Mouse (Mus musculus) frontal cortex, adult (tissue): Measurements from ENCODE around the gene Lrrc8d.

Source experiments
- ATAC-seq: cut with Nextera tagmentation; 2 replicates; pipeline ENCODE4 v1.9.2; 2017; ENCODE audit warnings: mild to moderate bottlenecking, moderate library complexity, mixed read lengths; ENCODE audit not compliant: low TSS enrichment

The Lrrc8d gene

DNA sequence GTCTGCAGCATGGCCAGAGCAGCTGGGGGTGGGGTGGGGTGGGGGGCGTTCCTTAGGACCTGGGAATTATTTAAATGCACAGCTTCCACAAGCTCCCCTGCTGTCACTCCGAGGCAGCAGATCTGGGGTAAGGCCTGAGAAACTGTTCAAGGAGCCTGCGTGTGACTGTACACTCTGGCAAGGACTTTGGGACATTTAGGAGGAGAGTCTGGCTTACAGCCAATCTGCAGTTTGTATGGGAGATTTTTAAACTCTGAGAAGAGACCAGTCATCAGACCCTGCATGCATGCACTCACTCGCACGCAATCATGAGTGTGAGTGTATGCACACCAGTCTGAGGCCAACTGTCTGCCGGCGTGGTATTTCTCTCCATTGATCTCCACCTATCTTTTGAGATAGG lies 17.5 kb downstream of the Lrrc8d start:
- ATAC-seq, result no peak

GRCm38 (mm10) chr5:105718138-105718670 lies 18.4 kb downstream of the Lrrc8d start:
- ATAC-seq, result 0 out of 2 replicates have a peak, but pooled peaks have one; percentile 10

- ATAC-seq, result no peak
Observed at GRCm38 (mm10) chr5:105721267-105721666, 21.5 kb downstream of the Lrrc8d start.

DNA sequence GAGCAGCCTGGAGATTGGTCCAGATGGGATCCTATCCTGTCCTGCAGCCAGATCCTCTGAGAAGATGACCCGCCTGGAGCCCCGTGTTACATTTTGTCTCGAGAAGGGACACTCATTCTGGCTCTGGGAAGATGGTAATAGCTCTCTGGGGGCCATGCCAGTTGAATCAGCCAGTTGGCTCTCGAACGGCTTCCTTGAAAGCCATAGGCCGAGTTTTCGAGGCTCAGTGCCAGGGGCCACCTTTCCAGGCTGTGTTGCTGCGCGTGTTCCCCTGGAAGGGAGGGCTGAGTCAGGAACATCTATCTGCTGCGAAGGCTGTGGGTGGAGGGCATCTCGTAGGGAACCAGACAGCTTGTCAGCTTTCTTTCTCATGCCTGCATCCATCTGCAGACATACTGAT lies 23.0 kb downstream of the Lrrc8d start:
- no peak for ATAC-seq

DNA sequence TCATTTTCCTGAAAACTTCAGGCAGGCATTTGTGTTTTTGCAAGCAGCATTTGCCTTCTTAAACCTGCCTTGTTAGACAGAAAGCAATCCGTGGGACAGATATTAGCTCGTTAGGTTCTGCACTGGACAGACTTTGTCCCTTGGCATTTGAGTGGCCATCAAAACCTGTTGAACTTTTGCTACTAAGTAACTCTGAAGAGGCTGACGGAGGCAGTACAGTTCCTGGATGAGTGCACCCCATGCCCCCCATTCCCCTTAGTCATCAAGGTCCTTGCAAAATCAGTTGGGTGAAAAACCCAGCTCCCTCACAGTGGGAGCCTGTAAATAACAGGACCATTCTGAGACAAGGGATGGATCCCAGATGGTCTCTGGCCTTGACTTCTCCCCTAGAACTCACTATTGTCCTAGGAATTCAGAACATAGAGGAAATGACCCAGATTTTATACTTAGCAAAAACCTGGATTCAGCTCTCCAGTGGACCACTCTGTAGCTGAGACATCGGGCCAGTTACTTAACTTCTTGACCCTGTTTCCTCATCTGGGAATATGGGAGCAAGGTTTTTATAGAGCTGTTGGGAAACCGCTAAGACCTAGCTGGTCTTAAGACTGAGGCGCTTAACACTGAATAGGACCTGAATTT lies 30.5 kb downstream of the Lrrc8d start:
- ATAC-seq, result no peak

GRCm38 (mm10) chr5:105731173-105731626 lies 31.4 kb downstream of the Lrrc8d start:
- no peak for ATAC-seq

DNA sequence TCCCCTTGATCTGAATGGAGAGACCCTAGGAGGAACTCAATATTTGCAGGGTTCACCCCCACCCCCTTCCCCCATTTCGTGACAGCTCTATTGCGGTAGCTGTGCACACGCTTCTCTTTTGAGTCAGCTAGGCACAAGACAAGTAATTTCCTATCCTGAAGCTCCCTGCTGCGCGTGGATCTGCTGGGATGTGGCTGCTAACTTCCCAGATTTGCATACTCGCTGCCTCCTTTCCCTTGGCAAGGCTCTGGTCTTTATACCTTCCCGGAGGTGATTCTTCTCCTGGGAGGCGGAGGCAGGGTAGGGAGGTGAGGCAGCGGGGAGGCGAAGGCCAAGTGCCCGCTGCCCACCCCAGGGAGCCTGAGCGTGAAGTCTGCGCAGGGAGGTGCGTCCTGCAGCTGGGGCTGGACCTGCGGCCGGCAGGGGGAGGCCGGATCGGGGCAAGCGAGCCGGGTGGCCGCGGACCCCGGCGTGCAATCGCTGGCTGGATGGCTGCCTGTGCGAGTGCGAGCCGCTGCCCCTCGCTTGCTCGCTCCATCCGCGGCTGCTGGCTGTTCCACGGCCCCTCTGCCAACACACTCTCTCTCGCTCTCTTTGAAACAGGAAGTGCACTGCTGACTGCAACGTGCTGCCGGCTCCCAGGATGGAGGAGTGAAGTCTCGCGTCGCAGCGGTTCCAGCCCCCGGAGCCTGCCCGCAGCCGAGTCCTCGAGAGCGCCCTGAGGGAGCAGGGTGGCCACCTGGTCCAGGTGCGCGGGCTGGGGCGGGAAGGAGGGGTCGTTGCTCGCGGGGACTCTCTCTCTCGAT lies 32.1 kb downstream of the Lrrc8d start:
- ATAC-seq, result peak; percentile 85

DNA sequence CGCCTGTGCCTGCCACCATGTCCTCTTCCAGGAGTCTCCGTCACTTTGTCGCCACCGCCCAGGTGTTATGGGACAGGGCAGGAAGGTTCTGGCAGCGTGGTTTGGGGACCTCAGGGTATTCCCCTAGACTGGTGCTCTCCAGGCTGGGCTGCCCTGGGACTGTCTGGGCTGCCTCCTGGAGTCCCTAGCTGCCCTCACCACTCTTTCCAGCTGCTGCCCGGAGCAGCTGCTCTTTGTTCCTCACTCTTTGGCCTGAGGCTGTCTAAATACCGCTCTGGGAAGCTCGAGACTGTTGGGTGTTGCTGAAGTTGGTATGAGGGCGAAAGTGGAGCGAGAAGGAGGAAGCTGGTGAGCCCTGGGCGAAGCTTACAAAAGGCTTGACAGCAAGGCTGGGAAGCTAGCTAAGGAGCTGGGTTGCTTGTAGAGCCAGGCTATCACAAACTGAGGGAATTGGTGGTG lies 32.7 kb downstream of the Lrrc8d start:
- ATAC-seq, result peak; percentile 16

- no peak for ATAC-seq
Observed at GRCm38 (mm10) chr5:105733226-105733625, 33.5 kb downstream of the Lrrc8d start.

DNA sequence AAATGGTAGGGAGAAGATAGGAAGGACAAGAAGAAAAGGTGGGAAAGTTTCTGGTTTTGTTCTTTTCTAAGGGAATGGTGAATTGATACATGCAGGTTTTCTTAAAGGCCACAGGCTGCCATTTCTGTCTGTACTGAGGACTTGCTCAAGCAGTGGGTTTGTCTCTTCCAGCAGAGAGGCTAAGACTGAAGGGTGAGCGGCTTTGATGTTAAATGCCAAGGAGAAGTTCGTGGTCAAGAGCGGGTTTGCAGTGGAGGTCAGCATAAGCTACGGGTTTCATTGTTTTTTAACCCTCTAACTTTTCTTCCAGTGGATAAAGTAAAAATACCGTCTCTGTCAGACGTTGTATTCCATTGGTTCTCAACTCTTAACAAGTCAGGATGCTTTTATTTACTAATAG lies 36.6 kb downstream of the Lrrc8d start:
- no peak for ATAC-seq

GRCm38 (mm10) chr5:105737145-105737544 lies 37.4 kb downstream of the Lrrc8d start:
- no peak for ATAC-seq

DNA sequence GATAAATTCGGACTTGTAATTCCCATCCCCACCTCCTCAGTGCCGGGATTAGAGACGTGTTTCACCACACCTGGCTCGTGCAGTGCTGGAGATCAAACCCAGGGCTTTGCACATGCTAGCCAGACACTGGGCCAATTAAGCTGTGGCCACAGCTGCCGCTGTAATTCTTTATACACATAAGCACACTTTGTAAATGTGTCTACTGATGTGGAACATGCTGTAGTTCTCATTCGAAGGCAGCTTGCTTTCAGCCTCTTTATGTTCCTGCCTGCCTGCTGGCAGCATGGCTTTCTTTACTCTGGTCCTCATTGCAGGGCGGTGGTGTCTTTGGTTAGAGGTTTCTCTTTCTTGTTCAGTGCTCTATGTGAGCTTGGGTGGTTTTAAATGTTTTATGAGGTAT lies 40.7 kb downstream of the Lrrc8d start:
- ATAC-seq, result no peak

DNA sequence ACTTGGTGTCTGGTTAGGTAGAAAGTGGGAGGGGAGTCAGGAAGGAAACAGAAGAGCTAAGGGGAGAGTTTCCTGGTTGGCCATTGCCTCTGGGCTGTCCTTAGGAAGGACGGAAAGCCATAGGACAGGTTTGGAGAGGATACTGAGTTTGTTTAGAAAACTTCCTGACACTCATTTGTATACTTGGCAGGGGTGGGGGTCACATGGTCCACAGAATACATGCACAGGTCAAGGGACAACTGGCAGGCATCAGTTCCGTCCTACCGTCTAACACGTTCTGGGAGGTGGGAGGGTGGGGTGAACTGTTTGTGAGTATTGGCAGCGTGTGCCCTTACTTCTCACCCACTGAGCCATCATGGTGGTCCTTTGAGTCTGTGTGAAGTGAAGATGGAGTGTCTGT lies 42.9 kb downstream of the Lrrc8d start:
- ATAC-seq, result no peak

GRCm38 (mm10) chr5:105745324-105745723 lies 45.6 kb downstream of the Lrrc8d start:
- no peak for ATAC-seq

DNA sequence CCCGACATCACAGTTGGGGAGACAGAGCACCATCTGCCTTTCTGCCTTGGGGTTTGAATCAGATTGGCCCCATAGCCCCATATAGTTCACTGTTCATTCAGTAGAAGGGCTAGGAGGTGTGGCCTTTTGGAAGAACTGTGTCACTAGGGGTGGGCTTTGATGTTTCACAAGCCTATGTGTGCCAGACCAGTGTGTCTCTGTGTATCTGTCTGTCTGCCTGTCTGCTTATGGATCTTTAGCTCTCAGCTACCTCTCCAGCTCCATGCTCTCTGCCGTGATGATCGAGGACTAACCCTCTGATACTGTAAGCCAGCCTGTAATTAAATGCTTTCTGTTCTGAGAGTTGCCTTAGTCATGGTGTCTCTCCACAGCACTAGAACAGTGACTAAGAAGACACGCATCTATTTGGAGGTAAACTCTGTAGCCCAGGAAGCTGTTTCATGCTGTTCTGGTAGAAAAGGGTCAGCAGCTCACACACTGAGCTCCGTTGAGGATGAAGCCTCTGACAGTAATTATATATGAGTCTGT lies 46.2 kb downstream of the Lrrc8d start:
- ATAC-seq, result peak; percentile 53; the same call in 1 of the 2 replicates

DNA sequence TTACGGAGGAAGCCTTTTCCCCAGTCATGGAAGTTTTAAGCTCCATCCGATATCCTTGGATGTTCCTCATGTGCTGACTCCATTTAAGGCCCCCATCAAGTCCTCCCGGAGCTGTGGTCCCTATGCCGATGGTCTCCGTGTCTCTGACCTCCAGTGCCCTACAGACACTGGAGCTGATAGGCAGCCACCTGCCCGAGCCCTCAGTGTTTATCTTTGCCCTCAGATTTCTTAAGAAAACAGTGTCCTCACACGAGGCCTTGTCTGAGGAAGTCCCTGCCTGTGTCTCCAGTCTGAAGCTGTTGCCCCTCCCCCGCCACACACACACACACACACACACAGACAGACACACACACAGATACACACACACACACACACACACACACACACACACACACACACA lies 55.0 kb downstream of the Lrrc8d start:
- no peak for ATAC-seq

- no peak for ATAC-seq
Observed at GRCm38 (mm10) chr5:105755491-105755890, 55.7 kb downstream of the Lrrc8d start.

DNA sequence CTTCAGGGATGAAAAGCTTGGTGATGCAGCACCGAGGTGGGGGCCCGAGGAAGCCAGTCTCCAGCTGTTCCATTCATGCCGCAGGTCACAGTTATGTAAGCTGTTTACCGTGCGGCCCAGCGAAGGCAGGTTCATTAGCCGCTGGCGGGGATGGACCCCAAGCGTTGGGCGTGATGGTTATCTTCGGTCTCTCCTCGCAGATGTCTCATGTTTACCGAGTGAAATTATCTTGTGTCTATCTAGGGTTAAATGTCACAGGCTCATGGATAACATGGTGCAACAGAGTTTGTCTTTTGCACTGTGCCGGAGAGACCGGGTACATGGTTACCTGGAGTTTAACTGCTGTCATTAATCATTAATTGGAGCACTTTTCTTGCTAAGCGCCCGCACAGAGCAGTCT lies 58.2 kb downstream of the Lrrc8d start:
- ATAC-seq, result no peak

DNA sequence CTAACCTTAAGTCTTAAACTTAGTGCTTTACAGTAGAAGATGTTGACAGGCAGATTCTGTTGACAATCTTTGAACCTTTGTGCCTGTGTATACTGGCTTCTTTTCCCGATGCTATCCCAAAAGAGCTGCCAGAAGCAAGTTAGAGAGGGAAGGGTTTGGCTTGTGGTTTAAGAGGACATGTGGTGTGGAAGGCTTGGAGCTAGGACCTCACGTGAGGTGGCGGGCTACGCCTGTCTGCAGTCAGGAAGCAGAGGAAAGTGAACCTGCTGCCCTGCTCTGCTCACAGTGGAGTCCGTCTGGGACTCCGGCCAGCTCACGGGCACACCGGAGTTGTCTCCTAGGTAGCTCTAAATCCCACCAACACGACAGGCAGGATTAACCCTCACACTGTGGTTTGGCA lies 59.1 kb downstream of the Lrrc8d start:
- ATAC-seq, result no peak

GRCm38 (mm10) chr5:105761848-105762482 lies 62.2 kb downstream of the Lrrc8d start:
- peak; percentile 21; the same call in 1 of the 2 replicates for ATAC-seq

DNA sequence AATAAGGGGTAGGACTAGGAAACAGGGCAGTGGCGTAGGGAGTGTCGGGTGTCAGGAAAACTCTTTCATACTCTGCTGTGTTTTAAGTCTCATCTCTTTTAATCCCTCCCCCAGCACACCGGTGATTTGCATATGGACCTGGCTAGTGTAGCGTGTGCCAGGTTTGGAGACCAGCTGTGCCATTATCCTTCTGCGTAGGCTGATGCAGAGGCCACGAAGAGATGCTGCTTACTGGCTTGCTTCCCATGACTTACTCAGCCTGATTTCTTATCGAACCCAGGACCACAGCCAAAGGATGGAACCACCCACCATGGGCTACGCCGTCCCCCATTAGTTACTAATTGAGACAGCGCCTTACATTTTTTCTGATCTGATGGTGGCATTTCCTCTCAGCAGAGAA lies 64.6 kb downstream of the Lrrc8d start:
- 0 out of 2 replicates have a peak, but pooled peaks have one; percentile 53 for ATAC-seq

DNA sequence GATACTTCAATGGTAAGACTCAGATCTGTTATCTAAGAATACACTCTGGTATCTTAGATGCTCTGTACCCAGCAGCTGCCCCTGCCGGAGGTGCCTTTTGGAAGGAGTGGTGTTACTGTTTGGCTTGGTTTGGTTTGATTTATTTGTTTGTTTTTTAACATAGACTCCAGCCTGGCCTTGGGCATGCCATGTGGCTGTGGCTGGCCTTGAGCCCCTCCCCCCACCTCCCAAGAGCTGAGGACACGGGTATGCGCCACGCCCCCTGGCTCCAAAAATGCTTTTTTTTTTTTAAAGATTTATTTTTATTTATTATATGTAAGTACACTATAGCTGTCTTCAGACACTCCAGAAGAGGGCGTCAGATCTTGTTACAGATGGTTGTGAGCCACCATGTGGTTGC lies 65.6 kb downstream of the Lrrc8d start:
- no peak for ATAC-seq
